Mouse (Mus musculus): Measurements from ENCODE around the gene Mfsd12.

- TF ChIP-seq GATA1 (IDR thresholded peaks at IDR 0.05; ENCODE audit: borderline replicate concordance, low read length) (no peak), FLI1 (IDR thresholded peaks at IDR 0.05; ENCODE audit: low read length) (no peak)
These were observed 28.5 kb downstream of the Mfsd12 start for GRCm38 (mm10) chr10:81385603-81386306.
